Mouse (Mus musculus): ENCODE measurements around the gene Cblc. TPM values are rescaled to one million over a fixed set of nuclear protein-coding genes. Genes with fewer than 3 reads are reported as not detected.

The Cblc gene
- 2.6 TPM for polyA plus RNA-seq (2014; fragmentation: Illumina TruSeq; extraction: RNeasy Lipid Tissue Mini Kit (QIAGEN cat#74804); ENCODE audit: low read depth, low replicate concordance)

DNA sequence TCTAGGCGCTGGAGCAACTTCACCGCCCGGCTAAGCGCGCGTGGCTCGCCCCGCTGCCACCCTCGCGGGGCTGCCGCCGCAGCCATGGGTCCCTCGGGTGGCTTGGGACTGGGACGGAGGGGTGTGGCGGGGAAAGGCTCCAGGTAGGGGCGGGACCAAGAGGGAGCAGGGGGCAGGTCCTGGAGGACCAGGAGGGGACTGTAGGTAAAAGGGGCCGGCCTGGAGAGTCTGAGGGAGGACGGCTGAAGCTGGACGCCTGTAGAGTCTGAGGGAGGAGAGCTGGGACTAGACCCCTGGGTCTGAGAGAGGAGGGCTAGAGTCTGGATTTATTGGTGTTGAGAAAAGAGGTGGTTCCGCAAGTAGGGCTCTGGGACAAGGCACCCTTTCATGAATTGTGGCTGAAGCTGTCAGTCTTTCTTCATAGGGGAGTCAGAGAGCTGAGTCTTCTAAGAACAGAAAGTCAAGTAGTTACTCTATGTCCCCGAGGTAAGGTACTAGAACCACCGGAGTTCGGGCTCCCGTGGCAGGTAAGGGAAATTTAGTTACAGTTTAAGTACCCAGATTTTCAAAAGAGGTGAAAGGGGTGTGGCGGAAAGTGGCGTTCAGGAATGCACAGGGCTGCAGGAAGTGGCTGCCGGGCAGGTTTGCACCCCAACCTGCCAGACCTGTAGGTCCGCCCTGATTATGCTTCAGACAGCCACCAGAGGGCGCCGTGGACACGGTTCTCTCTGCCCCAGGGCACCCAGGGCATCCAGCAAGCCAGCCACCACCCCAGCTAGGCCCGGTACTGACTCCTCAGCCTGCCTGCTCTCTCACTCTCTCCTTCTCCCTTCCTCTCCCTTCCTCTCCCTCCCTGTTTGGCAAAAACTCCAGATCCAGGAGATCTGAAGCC is at the start of gene Cblc:
Cblc (minus strand) TSS at position 113 of the 892 bp plus-strand sequence.

DNA sequence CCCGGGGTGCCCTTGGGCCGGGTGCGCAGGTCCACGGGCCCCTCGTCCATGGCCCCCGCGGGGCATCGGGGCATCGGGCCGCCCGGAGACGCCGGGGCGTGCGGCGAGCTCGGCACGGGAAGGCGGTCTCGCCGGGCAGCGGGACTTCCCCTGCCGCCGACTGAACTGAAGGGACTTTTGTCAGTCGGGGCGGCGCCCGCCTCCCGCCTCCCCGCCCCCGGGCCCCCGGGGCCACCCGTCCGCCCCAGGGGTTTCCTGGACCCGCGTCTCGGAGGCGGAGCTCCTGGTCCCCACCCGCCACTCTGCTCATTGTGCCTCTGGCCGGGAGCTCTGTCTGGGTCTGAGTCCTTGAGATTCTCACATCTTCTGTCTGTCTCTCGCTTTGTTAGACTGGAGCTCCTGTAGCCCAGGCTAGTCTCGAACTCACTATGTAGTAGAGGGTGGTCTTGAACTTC is 26.0 kb upstream of the Cblc start, which contains the start of gene Bcl3:
Bcl3 (minus strand) TSS at position 167 of the 455 bp plus-strand sequence.

GRCm38 (mm10) chr7:19770984-19771391 is 25.6 kb downstream of the Cblc start, which contains the start of gene Bcam:
Bcam (minus strand) TSS chr7:19771016.

GRCm38 (mm10) chr7:19750217-19751069 is 46.2 kb downstream of the Cblc start, which contains the start of gene Nectin2:
Nectin2 (minus strand) TSS chr7:19750483.

Other genes starting within 250 kb of the Cblc start
- gene Ppp1r37, start 233.7 kb downstream of the Cblc start, polyA plus RNA-seq (2014; fragmentation: Illumina TruSeq; extraction: RNeasy Lipid Tissue Mini Kit (QIAGEN cat#74804); ENCODE audit: low read depth, low replicate concordance), result 1.3 TPM
- gene Zfp296, start 219.5 kb downstream of the Cblc start, polyA plus RNA-seq (2014; fragmentation: Illumina TruSeq; extraction: RNeasy Lipid Tissue Mini Kit (QIAGEN cat#74804); ENCODE audit: low read depth, low replicate concordance), result not detected
- gene Gemin7, start 219.2 kb downstream of the Cblc start, polyA plus RNA-seq (2014; fragmentation: Illumina TruSeq; extraction: RNeasy Lipid Tissue Mini Kit (QIAGEN cat#74804); ENCODE audit: low read depth, low replicate concordance), result 10.5 TPM
- gene Clasrp, start 192.3 kb downstream of the Cblc start, polyA plus RNA-seq (2014; fragmentation: Illumina TruSeq; extraction: RNeasy Lipid Tissue Mini Kit (QIAGEN cat#74804); ENCODE audit: low read depth, low replicate concordance), result 1.7 TPM
- 0.11 TPM for gene Relb, start 167.4 kb downstream of the Cblc start, polyA plus RNA-seq (2014; fragmentation: Illumina TruSeq; extraction: RNeasy Lipid Tissue Mini Kit (QIAGEN cat#74804); ENCODE audit: low read depth, low replicate concordance)
- 20.7 TPM for gene Clptm1, start 131.8 kb downstream of the Cblc start, polyA plus RNA-seq (2014; fragmentation: Illumina TruSeq; extraction: RNeasy Lipid Tissue Mini Kit (QIAGEN cat#74804); ENCODE audit: low read depth, low replicate concordance)
- gene Apoc2, start 118.9 kb downstream of the Cblc start, polyA plus RNA-seq (2014; fragmentation: Illumina TruSeq; extraction: RNeasy Lipid Tissue Mini Kit (QIAGEN cat#74804); ENCODE audit: low read depth, low replicate concordance), result 44.8 TPM
- gene Gm44805, start 115.4 kb downstream of the Cblc start, polyA plus RNA-seq (2014; fragmentation: Illumina TruSeq; extraction: RNeasy Lipid Tissue Mini Kit (QIAGEN cat#74804); ENCODE audit: low read depth, low replicate concordance), result not detected
- 123 TPM for gene Apoc4, start 115.3 kb downstream of the Cblc start, polyA plus RNA-seq (2014; fragmentation: Illumina TruSeq; extraction: RNeasy Lipid Tissue Mini Kit (QIAGEN cat#74804); ENCODE audit: low read depth, low replicate concordance)
- 3,872 TPM for gene Apoc1, start 104.1 kb downstream of the Cblc start, polyA plus RNA-seq (2014; fragmentation: Illumina TruSeq; extraction: RNeasy Lipid Tissue Mini Kit (QIAGEN cat#74804); ENCODE audit: low read depth, low replicate concordance)
- gene Apoe, start 97.6 kb downstream of the Cblc start, polyA plus RNA-seq (2014; fragmentation: Illumina TruSeq; extraction: RNeasy Lipid Tissue Mini Kit (QIAGEN cat#74804); ENCODE audit: low read depth, low replicate concordance), result 941 TPM
- gene Tomm40, start 81.4 kb downstream of the Cblc start, polyA plus RNA-seq (2014; fragmentation: Illumina TruSeq; extraction: RNeasy Lipid Tissue Mini Kit (QIAGEN cat#74804); ENCODE audit: low read depth, low replicate concordance), result 1.1 TPM
- 2.6 TPM for gene Nectin2, start 46.3 kb downstream of the Cblc start, polyA plus RNA-seq (2014; fragmentation: Illumina TruSeq; extraction: RNeasy Lipid Tissue Mini Kit (QIAGEN cat#74804); ENCODE audit: low read depth, low replicate concordance)
- gene Bcam, start 25.8 kb downstream of the Cblc start, polyA plus RNA-seq (2014; fragmentation: Illumina TruSeq; extraction: RNeasy Lipid Tissue Mini Kit (QIAGEN cat#74804); ENCODE audit: low read depth, low replicate concordance), result 0.16 TPM
- 5.4 TPM for gene Bcl3, start 26.0 kb upstream of the Cblc start, polyA plus RNA-seq (2014; fragmentation: Illumina TruSeq; extraction: RNeasy Lipid Tissue Mini Kit (QIAGEN cat#74804); ENCODE audit: low read depth, low replicate concordance)
- gene Gm19345, start 55.2 kb upstream of the Cblc start, polyA plus RNA-seq (2014; fragmentation: Illumina TruSeq; extraction: RNeasy Lipid Tissue Mini Kit (QIAGEN cat#74804); ENCODE audit: low read depth, low replicate concordance), result not detected
- not detected for gene Ceacam16, start 64.5 kb upstream of the Cblc start, polyA plus RNA-seq (2014; fragmentation: Illumina TruSeq; extraction: RNeasy Lipid Tissue Mini Kit (QIAGEN cat#74804); ENCODE audit: low read depth, low replicate concordance)
- not detected for gene Ceacam19, start 91.2 kb upstream of the Cblc start, polyA plus RNA-seq (2014; fragmentation: Illumina TruSeq; extraction: RNeasy Lipid Tissue Mini Kit (QIAGEN cat#74804); ENCODE audit: low read depth, low replicate concordance)
- gene Pvr, start 124.4 kb upstream of the Cblc start, polyA plus RNA-seq (2014; fragmentation: Illumina TruSeq; extraction: RNeasy Lipid Tissue Mini Kit (QIAGEN cat#74804); ENCODE audit: low read depth, low replicate concordance), result 7.0 TPM
- 0.21 TPM for gene Igsf23, start 153.9 kb upstream of the Cblc start, polyA plus RNA-seq (2014; fragmentation: Illumina TruSeq; extraction: RNeasy Lipid Tissue Mini Kit (QIAGEN cat#74804); ENCODE audit: low read depth, low replicate concordance)
- gene Ceacam20, start 168.6 kb upstream of the Cblc start, polyA plus RNA-seq (2014; fragmentation: Illumina TruSeq; extraction: RNeasy Lipid Tissue Mini Kit (QIAGEN cat#74804); ENCODE audit: low read depth, low replicate concordance), result not detected
- not detected for gene Nlrp9b, start 194.7 kb upstream of the Cblc start, polyA plus RNA-seq (2014; fragmentation: Illumina TruSeq; extraction: RNeasy Lipid Tissue Mini Kit (QIAGEN cat#74804); ENCODE audit: low read depth, low replicate concordance)

Measured in liver, adult 10 weeks (tissue).